Mouse (Mus musculus) CD4-positive helper T cell, adult 2 months (primary cell): ENCODE results near the gene Fam129b.
"Not testable (repeated sequence)": the region's sequence is repeated elsewhere in the genome, so short reads cannot be mapped to it uniquely, and the experiment has no call there.

Source experiments
- DNase-seq: peaks from one replicate; pipeline ENCODE4 v3.0.0-alpha.2; 2012; ENCODE audit warnings: low read depth, missing footprints, low spot score

The Fam129b gene

GRCm38 (mm10) chr2:32875675-32876489, at the start of gene Fam129b:
Gene Fam129b, plus strand, starts transcription at chr2:32876114.
- peak; percentile 81 for DNase-seq

- no peak for DNase-seq
These were observed 46.8 kb upstream of the Fam129b start for GRCm38 (mm10) chr2:32828979-32829676.

- peak; percentile 76 for DNase-seq
These were observed 41.4 kb upstream of the Fam129b start for GRCm38 (mm10) chr2:32834496-32834895.

GRCm38 (mm10) chr2:32835588-32835987, 40.3 kb upstream of the Fam129b start:
- no peak for DNase-seq

GRCm38 (mm10) chr2:32838147-32838884, 37.6 kb upstream of the Fam129b start:
- no peak for DNase-seq

- DNase-seq = no peak
These were observed 36.7 kb upstream of the Fam129b start for GRCm38 (mm10) chr2:32839261-32839660.

- no peak for DNase-seq
These were observed 34.8 kb upstream of the Fam129b start for GRCm38 (mm10) chr2:32841099-32841498.

- peak; percentile 39 for DNase-seq
These were observed 33.4 kb upstream of the Fam129b start for GRCm38 (mm10) chr2:32842558-32842957.

GRCm38 (mm10) chr2:32845572-32846100, 30.3 kb upstream of the Fam129b start:
- no peak for DNase-seq

GRCm38 (mm10) chr2:32846101-32846804, 29.7 kb upstream of the Fam129b start:
- peak; percentile 55 for DNase-seq

GRCm38 (mm10) chr2:32846805-32847467, 29.0 kb upstream of the Fam129b start, which contains the start of gene Stxbp1:
Gene Stxbp1, minus strand, starts transcription at chr2:32847245.
- peak; percentile 90 for DNase-seq

GRCm38 (mm10) chr2:32847468-32847821, 28.5 kb upstream of the Fam129b start:
- DNase-seq = no peak

GRCm38 (mm10) chr2:32852156-32852555, 23.8 kb upstream of the Fam129b start:
- peak; percentile 56 for DNase-seq

GRCm38 (mm10) chr2:32853716-32854115, 22.2 kb upstream of the Fam129b start:
- not testable (repeated sequence) for DNase-seq

- peak; percentile 85 for DNase-seq
These were observed 21.7 kb upstream of the Fam129b start for GRCm38 (mm10) chr2:32854206-32854605.

- no peak for DNase-seq
These were observed 20.7 kb upstream of the Fam129b start for GRCm38 (mm10) chr2:32855046-32855785.

GRCm38 (mm10) chr2:32855790-32856465, 20.0 kb upstream of the Fam129b start:
- no peak for DNase-seq

GRCm38 (mm10) chr2:32857584-32857983, 18.3 kb upstream of the Fam129b start:
- DNase-seq = peak; percentile 83

GRCm38 (mm10) chr2:32859010-32859621, 16.8 kb upstream of the Fam129b start:
- DNase-seq = peak; percentile 65
